Mouse (Mus musculus) erythroblast, embryonic 14.5 days (primary cell): ENCODE data around the gene Npm1.

Source experiments
- GATA1 ChIP-seq: IDR thresholded peaks from 2 replicates; pipeline ENCODE4 v1.6.1; 2012; ENCODE audit warnings: low read length, inconsistent platforms, mixed read lengths
- TAL1 ChIP-seq: IDR thresholded peaks from 3 replicates; pipeline ENCODE4 v1.6.1; 2012; ENCODE audit warnings: low read length, inconsistent platforms, mixed read lengths

- TF ChIP-seq GATA1 (no peak), TAL1 (no peak)
These were observed 44.5 kb downstream of the Npm1 start for GRCm38 (mm10) chr11:33118480-33118879.
